8 mouse cellular contexts compared by ENCODE assay signal in the genomic region with DNA sequence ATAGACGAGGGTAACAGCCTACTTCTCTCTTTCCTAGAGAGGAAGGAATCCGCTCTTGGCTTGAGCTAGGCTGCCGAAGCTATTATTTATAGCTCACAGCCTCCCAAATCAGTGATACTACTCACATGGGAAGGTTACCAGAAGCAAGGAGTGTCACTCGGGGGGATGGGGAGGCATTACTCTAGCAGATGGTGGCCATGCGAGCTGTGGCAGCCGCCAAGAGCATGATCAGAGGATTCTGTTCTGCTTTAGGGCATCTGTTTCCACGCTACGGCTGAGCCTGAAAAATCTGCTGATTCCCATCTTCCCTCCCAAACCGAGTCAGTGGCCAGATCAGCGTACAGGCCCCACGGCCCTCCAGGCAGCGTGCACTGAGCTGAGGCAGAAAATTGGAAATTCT.
DNase-seq lines count a peak whose midpoint lies in the region; ATAC-seq and TF ChIP-seq lines count a peak whose summit lies in the region.

No protein-coding gene starts in this region.

- H3K4me1 ChIP-seq in kidney, postnatal 0 days (replicated peaks; ENCODE audit: insufficient read depth, low read length), result no peaks in the 10 kb centered on the region
- H3K4me1 ChIP-seq in cerebellum, adult 2 months (ENCODE audit: control insufficient read depth, insufficient read depth, low read length), result peaks cover 7% of the 10 kb centered on the region; the same call in 1 of the 2 replicates
- H3K4me1 ChIP-seq in hindbrain, embryonic 13.5 days (replicated peaks), result no peaks in the 10 kb centered on the region
- peaks cover 8% of the 10 kb centered on the region; the same call in 1 of the 2 replicates for H3K4me1 ChIP-seq in limb, embryonic 13.5 days

- 20% methylated on average over 12 of the region's 12 CpGs for WGBS in kidney, postnatal 0 days
- 10% methylated on average over 12 of the region's 12 CpGs for WGBS in cerebellum, adult 2 months
- 59% methylated on average over 12 of the region's 12 CpGs for WGBS in hindbrain, embryonic 13.5 days
- 15% methylated on average over 12 of the region's 12 CpGs for WGBS in limb, embryonic 13.5 days

- ATAC-seq in kidney, postnatal 0 days (replicated peaks; ENCODE audit: low FRiP score, low read depth), result peak; percentile 52; the same call in 1 of the 2 replicates
- ATAC-seq in hindbrain, embryonic 13.5 days (ENCODE audit: low FRiP score), result peak; percentile 63; the same call in 1 of the 2 replicates
- peak; percentile 54; the same call in 1 of the 2 replicates for ATAC-seq in limb, embryonic 13.5 days (ENCODE audit: low FRiP score, low read depth)

- no peak overlapping the region for H3K27ac ChIP-seq in kidney, postnatal 0 days
- H3K27ac ChIP-seq in cerebellum, adult 2 months (ENCODE audit: insufficient read depth, low read length), result peak overlapping the region; percentile 70
- H3K27ac ChIP-seq in gastrocnemius, adult 2 months, result peak overlapping the region; percentile 51
- peak overlapping the region; percentile 20 for H3K27ac ChIP-seq in hindbrain, embryonic 13.5 days
- H3K27ac ChIP-seq in limb, embryonic 13.5 days, result peak overlapping the region; percentile 39

- TF ChIP-seq POLR2A in cerebellum, adult 2 months (IDR thresholded peaks at IDR 0.05; ENCODE audit: borderline replicate concordance, insufficient read depth, low read length), result no peak

- peak overlapping the region; percentile 26 for H3K4me2 ChIP-seq in kidney, postnatal 0 days (ENCODE audit: low read length)
- no peak overlapping the region for H3K4me2 ChIP-seq in hindbrain, embryonic 13.5 days
- peak overlapping the region; percentile 39 for H3K4me2 ChIP-seq in limb, embryonic 13.5 days (replicated peaks)

- no peak for TF ChIP-seq CTCF in kidney, postnatal 0 days (IDR thresholded peaks at IDR 0.05; ENCODE audit: low read depth)
- TF ChIP-seq CTCF in cerebellum, adult 2 months (IDR thresholded peaks at IDR 0.05; ENCODE audit: borderline replicate concordance, insufficient read depth, low read depth, low read length), result no peak
- TF ChIP-seq CTCF in gastrocnemius, adult 2 months (IDR thresholded peaks at IDR 0.05), result no peak

- H3K36me3 ChIP-seq in kidney, postnatal 0 days (ENCODE audit: insufficient read depth, low read length), result no peaks in the 10 kb centered on the region
- H3K36me3 ChIP-seq in hindbrain, embryonic 13.5 days, result no peaks in the 10 kb centered on the region
- no peaks in the 10 kb centered on the region for H3K36me3 ChIP-seq in limb, embryonic 13.5 days

- intact Hi-C loops in gastrocnemius, adult 2 months (cut with DNase I), result no loop called here

- H3K4me3 ChIP-seq in kidney, postnatal 0 days (replicated peaks; ENCODE audit: low read depth, low read length), result no peak overlapping the region
- H3K4me3 ChIP-seq in cerebellum, adult 2 months (replicated peaks; ENCODE audit: insufficient read depth, low read depth, low read length), result peak overlapping the region; percentile 15
- peak overlapping the region; percentile 38 for H3K4me3 ChIP-seq in gastrocnemius, adult 2 months
- no peak overlapping the region for H3K4me3 ChIP-seq in hindbrain, embryonic 13.5 days
- H3K4me3 ChIP-seq in limb, embryonic 13.5 days, result no peak overlapping the region

- no peaks in the 10 kb centered on the region for H3K9me3 ChIP-seq in kidney, postnatal 0 days (replicated peaks; ENCODE audit: low read length)
- no peaks in the 10 kb centered on the region for H3K9me3 ChIP-seq in hindbrain, embryonic 13.5 days
- H3K9me3 ChIP-seq in limb, embryonic 13.5 days, result no peaks in the 10 kb centered on the region

- no peaks in the 10 kb centered on the region for H3K27me3 ChIP-seq in kidney, postnatal 0 days (ENCODE audit: insufficient read depth, low read length)
- H3K27me3 ChIP-seq in cerebellum, adult 2 months (ENCODE audit: control insufficient read depth, insufficient read depth, low read length), result no peaks in the 10 kb centered on the region
- H3K27me3 ChIP-seq in hindbrain, embryonic 13.5 days, result no peaks in the 10 kb centered on the region
- H3K27me3 ChIP-seq in limb, embryonic 13.5 days, result no peaks in the 10 kb centered on the region

- H3K9ac ChIP-seq in kidney, postnatal 0 days (ENCODE audit: low read depth, low read length), result no peak overlapping the region
- H3K9ac ChIP-seq in hindbrain, embryonic 13.5 days, result no peak overlapping the region
- no peak overlapping the region for H3K9ac ChIP-seq in limb, embryonic 13.5 days

- peak; percentile 49 for DNase-seq in kidney, postnatal 0 days (ENCODE audit: low spot score)
- no peak for DNase-seq in kidney, postnatal 25 days
- peak; percentile 89 to 95 for DNase-seq in cerebellum, adult 2 months
- peak; percentile 72 for DNase-seq in gastrocnemius, adult 2 months
- DNase-seq in right cerebral cortex, postnatal 4 days, result peak; percentile 46
- DNase-seq in thymus, postnatal 4 days, result no peak

Comparison
In these comparisons a context has a peak if more than half of its experiments do, and no peak if none do; other contexts are left out.
1. DNase-seq: peak in kidney, postnatal 0 days (single experiment), cerebellum, adult 2 months (2 of 2), gastrocnemius, adult 2 months (single experiment) and right cerebral cortex, postnatal 4 days (single experiment); none in kidney, postnatal 25 days (0 of 2) and thymus, postnatal 4 days (single experiment).
2. H3K4me3 ChIP-seq: peak in cerebellum, adult 2 months (single experiment) and gastrocnemius, adult 2 months (single experiment); none in kidney, postnatal 0 days (single experiment), hindbrain, embryonic 13.5 days (single experiment) and limb, embryonic 13.5 days (single experiment).
3. Peak in every context shown above with its lines, with median percentiles within 50 percentile points of each other: ATAC-seq.